Mouse (Mus musculus): ENCODE data around the gene Trim56.

DNA sequence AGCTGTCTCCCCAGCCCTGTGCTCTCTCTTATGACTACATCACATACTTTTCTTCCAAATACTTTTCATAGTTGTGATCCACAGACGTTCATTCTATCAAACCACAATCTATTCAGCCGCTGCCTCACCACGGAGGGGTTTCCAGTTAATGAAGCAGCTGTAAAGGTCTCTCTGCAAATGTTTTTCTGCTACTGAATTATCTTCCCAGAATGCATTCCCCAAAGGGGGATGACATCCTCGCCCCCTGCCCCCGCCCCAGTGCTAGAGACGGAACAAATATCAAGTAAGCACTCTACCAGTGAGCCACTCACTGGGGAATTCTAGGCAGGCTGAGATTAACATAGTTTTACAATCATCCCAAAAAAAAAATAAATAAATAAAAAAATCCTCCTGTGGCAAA, 7.9 kb downstream of the Trim56 start:
- TF ChIP-seq CTCF (IDR thresholded peaks at IDR 0.05; ENCODE audit: low read depth, low read length): no peak
- no peak for TF ChIP-seq GATA1 (IDR thresholded peaks at IDR 0.05; ENCODE audit: borderline replicate concordance, low read length)

Measured in G1E (cell line).